Mouse (Mus musculus): ENCODE measurements around the gene Slc35e3. TPM values are rescaled to one million over a fixed set of nuclear protein-coding genes. Genes with fewer than 3 reads are reported as not detected.

Slc35e3 gene
- 8.2 and 8.5 TPM in 2 replicates for polyA plus RNA-seq (2015; fragmentation: Nextera tagmentation; extraction: Ambion mirVana)

GRCm38 (mm10) chr10:117746297-117746883, at the start of gene Slc35e3:
Slc35e3 (minus strand) TSS chr10:117746365.
- 14% methylated on average over 44 of the region's 46 CpGs for WGBS
- peaks cover 5% of the 10 kb centered on the region; the same call in 1 of the 2 replicates for H3K9me3 ChIP-seq
- peaks cover 19% of the 10 kb centered on the region for H3K4me1 ChIP-seq

GRCm38 (mm10) chr10:117795206-117795605, 49.0 kb upstream of the Slc35e3 start:
- Histone ChIP-seq H3K27me3 (replicated peaks) (no peaks in the 10 kb centered on the region), H3K9ac (no peak overlapping the region), H3K27ac (replicated peaks) (no peak overlapping the region), H3K4me1 (peaks cover 23% of the 10 kb centered on the region), H3K36me3 (peaks cover 1% of the 10 kb centered on the region), H3K9me3 (peaks cover 5% of the 10 kb centered on the region; the same call in 1 of the 2 replicates), H3K4me3 (no peak overlapping the region), H3K4me2 (no peak overlapping the region)
- no peak for ATAC-seq (ENCODE audit: extremely low read depth, insufficient number of reproducible peaks, low FRiP score, low TSS enrichment)
- WGBS, result 75% methylated on average over 4 of the region's 4 CpGs

More at GRCm38 (mm10) chr10:117746297-117746883, at the start of gene Slc35e3:
- Histone ChIP-seq H3K36me3 (peaks cover 35% of the 10 kb centered on the region), H3K4me2 (peak within 1 kb of the TSS; percentile 94), H3K9ac (peak within 1 kb of the TSS; percentile 87), H3K27me3 (replicated peaks) (no peaks in the 10 kb centered on the region), H3K27ac (replicated peaks) (peak within 1 kb of the TSS; percentile 62), H3K4me3 (peak within 1 kb of the TSS; percentile 63)
- peak; percentile 93 for ATAC-seq (ENCODE audit: extremely low read depth, insufficient number of reproducible peaks, low FRiP score, low TSS enrichment)

- Histone ChIP-seq H3K27ac (replicated peaks) (peak overlapping the region; percentile 81), H3K4me1 (peaks cover 23% of the 10 kb centered on the region), H3K9ac (peak overlapping the region; percentile 81), H3K4me2 (peak overlapping the region; percentile 88), H3K27me3 (replicated peaks) (no peaks in the 10 kb centered on the region), H3K36me3 (peaks cover 12% of the 10 kb centered on the region), H3K4me3 (peak overlapping the region; percentile 98), H3K9me3 (peaks cover 5% of the 10 kb centered on the region; the same call in 1 of the 2 replicates)
- ATAC-seq (ENCODE audit: extremely low read depth, insufficient number of reproducible peaks, low FRiP score, low TSS enrichment), result no peak
- 53% methylated on average over 11 of the region's 11 CpGs for WGBS
These were observed 47.4 kb upstream of the Slc35e3 start for GRCm38 (mm10) chr10:117793436-117794030.

GRCm38 (mm10) chr10:117792141-117793091, 46.3 kb upstream of the Slc35e3 start, which contains the start of gene Nup107:
Nup107 (minus strand) TSS chr10:117792705.
- under 1% methylated on average over 75 of the region's 75 CpGs for WGBS
- peaks cover 23% of the 10 kb centered on the region for H3K4me1 ChIP-seq

GRCm38 (mm10) chr10:117791171-117791470, 45.0 kb upstream of the Slc35e3 start:
- no peak overlapping the region for H3K27ac ChIP-seq (replicated peaks)
- WGBS, result 90% methylated on average over 2 of the region's 2 CpGs

More at GRCm38 (mm10) chr10:117792141-117793091, 46.3 kb upstream of the Slc35e3 start, which contains the start of gene Nup107:
- peak; percentile 98 for ATAC-seq (ENCODE audit: extremely low read depth, insufficient number of reproducible peaks, low FRiP score, low TSS enrichment)
- H3K9me3 ChIP-seq, result peaks cover 5% of the 10 kb centered on the region; the same call in 1 of the 2 replicates
- peak within 1 kb of the TSS; percentile 94 for H3K9ac ChIP-seq
- peak within 1 kb of the TSS; percentile 88 for H3K4me2 ChIP-seq
- peaks cover 20% of the 10 kb centered on the region for H3K36me3 ChIP-seq
- peak within 1 kb of the TSS; percentile 83 for H3K27ac ChIP-seq (replicated peaks)
- no peaks in the 10 kb centered on the region for H3K27me3 ChIP-seq (replicated peaks)
- peak within 1 kb of the TSS; percentile 98 for H3K4me3 ChIP-seq

GRCm38 (mm10) chr10:117790421-117791170, 44.4 kb upstream of the Slc35e3 start:
- no peaks in the 10 kb centered on the region for H3K9me3 ChIP-seq
- no peak for ATAC-seq (ENCODE audit: extremely low read depth, insufficient number of reproducible peaks, low FRiP score, low TSS enrichment)
- H3K4me1 ChIP-seq, result peaks cover 23% of the 10 kb centered on the region
- peak overlapping the region; percentile 88 for H3K4me2 ChIP-seq
- peaks cover 38% of the 10 kb centered on the region for H3K36me3 ChIP-seq
- no peaks in the 10 kb centered on the region for H3K27me3 ChIP-seq (replicated peaks)
- WGBS, result 91% methylated on average over 17 of the region's 17 CpGs
- no peak overlapping the region; the same call in 1 of the 2 replicates for H3K4me3 ChIP-seq
- peak overlapping the region; percentile 94; the same call in 1 of the 2 replicates for H3K9ac ChIP-seq
- H3K27ac ChIP-seq (replicated peaks), result no peak overlapping the region

More at GRCm38 (mm10) chr10:117791171-117791470, 45.0 kb upstream of the Slc35e3 start:
- H3K4me2 ChIP-seq, result peak overlapping the region; percentile 88
- peaks cover 23% of the 10 kb centered on the region for H3K4me1 ChIP-seq
- H3K9me3 ChIP-seq, result peaks cover under 1% of the 10 kb centered on the region; the same call in 1 of the 2 replicates
- peak overlapping the region; percentile 94 for H3K9ac ChIP-seq
- no peaks in the 10 kb centered on the region for H3K27me3 ChIP-seq (replicated peaks)
- H3K36me3 ChIP-seq, result peaks cover 33% of the 10 kb centered on the region
- no peak for ATAC-seq (ENCODE audit: extremely low read depth, insufficient number of reproducible peaks, low FRiP score, low TSS enrichment)
- peak overlapping the region; percentile 98 for H3K4me3 ChIP-seq

GRCm38 (mm10) chr10:117790011-117790410, 43.8 kb upstream of the Slc35e3 start:
- WGBS, result 96% methylated on average over 1 of the region's 1 CpGs
- no peak overlapping the region for H3K27ac ChIP-seq (replicated peaks)
- no peaks in the 10 kb centered on the region for H3K9me3 ChIP-seq
- ATAC-seq (ENCODE audit: extremely low read depth, insufficient number of reproducible peaks, low FRiP score, low TSS enrichment), result no peak
- peaks cover 44% of the 10 kb centered on the region for H3K36me3 ChIP-seq
- H3K27me3 ChIP-seq (replicated peaks), result no peaks in the 10 kb centered on the region
- H3K4me3 ChIP-seq, result no peak overlapping the region
- H3K9ac ChIP-seq, result no peak overlapping the region
- H3K4me2 ChIP-seq, result no peak overlapping the region
- peaks cover 23% of the 10 kb centered on the region for H3K4me1 ChIP-seq

GRCm38 (mm10) chr10:117784646-117785045, 38.5 kb upstream of the Slc35e3 start:
- H3K4me3 ChIP-seq, result no peak overlapping the region
- no peaks in the 10 kb centered on the region for H3K9me3 ChIP-seq
- no peak overlapping the region for H3K27ac ChIP-seq (replicated peaks)
- peaks cover 88% of the 10 kb centered on the region for H3K36me3 ChIP-seq
- no peaks in the 10 kb centered on the region for H3K27me3 ChIP-seq (replicated peaks)
- no peak for ATAC-seq (ENCODE audit: extremely low read depth, insufficient number of reproducible peaks, low FRiP score, low TSS enrichment)
- no peak overlapping the region for H3K4me2 ChIP-seq
- no peaks in the 10 kb centered on the region for H3K4me1 ChIP-seq
- H3K9ac ChIP-seq, result no peak overlapping the region
- WGBS, result 89% methylated on average over 7 of the region's 7 CpGs

GRCm38 (mm10) chr10:117783786-117784420, 37.7 kb upstream of the Slc35e3 start:
- Histone ChIP-seq H3K9me3 (no peaks in the 10 kb centered on the region), H3K36me3 (peaks cover 88% of the 10 kb centered on the region), H3K27ac (replicated peaks) (no peak overlapping the region), H3K4me3 (no peak overlapping the region), H3K9ac (no peak overlapping the region), H3K4me2 (no peak overlapping the region), H3K27me3 (replicated peaks) (no peaks in the 10 kb centered on the region), H3K4me1 (no peaks in the 10 kb centered on the region)
- ATAC-seq (ENCODE audit: extremely low read depth, insufficient number of reproducible peaks, low FRiP score, low TSS enrichment), result no peak
- 93% methylated on average over 13 of the region's 13 CpGs for WGBS

Measured in heart, embryonic 13.5 days (tissue).